Mouse (Mus musculus) MEL (cell line): ENCODE measurements at regions not wholly inside any gene's neighbourhood (a gene's known extent, or its start where the extent isn't known, plus 50 kb on each side); places are given as distances from the start of the nearest gene placed in this dataset.

Experiments used
- DNase-seq: peaks from one replicate; pipeline ENCODE4 v3.0.0; 2011; ENCODE audit warnings: low read depth, low spot score
- H3K27ac ChIP-seq: 2 replicates; pipeline ENCODE4 v1.5.1; 2012; ENCODE audit warnings: low read depth, mild to moderate bottlenecking, control low read depth, low read length, moderate library complexity; ENCODE audit not compliant: control insufficient read depth
- H3K27me3 ChIP-seq, 2 experiments: fragments of 150-350 bp in 1 of 2; sonication (generic) in 1 of 2; 2 replicates each; pipeline ENCODE4 v1.6.1; 2012; ENCODE audit warnings: low read length in 2 of 2, mild to moderate bottlenecking in 2 of 2, improper control_type of control experiment in 1 of 2, moderate library complexity in 1 of 2; ENCODE audit not compliant: insufficient read depth in 2 of 2, control insufficient read depth in 1 of 2
- H3K36me3 ChIP-seq, 2 experiments: 2 replicates each; pipeline ENCODE4 v1.6.1; 2012 to 2014; ENCODE audit warnings: low read length in 2 of 2, improper control_type of control experiment in 1 of 2, inconsistent platforms in 1 of 2, mild to moderate bottlenecking in 1 of 2; ENCODE audit not compliant: insufficient read depth in 2 of 2, control insufficient read depth in 1 of 2
- H3K4me1 ChIP-seq, 2 experiments: fragments of 150-350 bp in 1 of 2; sonication (generic) in 1 of 2; 2 replicates each; pipeline ENCODE4 v1.6.1; 2012; ENCODE audit warnings: low read length in 2 of 2, improper control_type of control experiment in 1 of 2, mild to moderate bottlenecking in 1 of 2; ENCODE audit not compliant: insufficient read depth in 2 of 2, control insufficient read depth in 1 of 2
- H3K4me3 ChIP-seq, 2 experiments: fragments of 150-350 bp in 1 of 2; sonication (generic) in 1 of 2; 2 replicates each; pipeline ENCODE4 v1.5.1; 2012; ENCODE audit warnings: low read depth in 2 of 2, low read length in 2 of 2, mild to moderate bottlenecking in 2 of 2, moderate library complexity in 2 of 2, control low read depth in 1 of 2, improper control_type of control experiment in 1 of 2; ENCODE audit not compliant: control insufficient read depth in 1 of 2, insufficient read depth in 1 of 2
- H3K79me2 ChIP-seq: 2 replicates; pipeline ENCODE4 v1.6.1; 2012; ENCODE audit warnings: mild to moderate bottlenecking, low read length, moderate library complexity; ENCODE audit not compliant: control insufficient read depth, poor library complexity, insufficient read depth
- H3K9ac ChIP-seq: 2 replicates; pipeline ENCODE4 v1.6.1; 2012; ENCODE audit warnings: low read depth, mild to moderate bottlenecking, control low read depth, low read length, moderate library complexity; ENCODE audit not compliant: control insufficient read depth, poor library complexity, severe bottlenecking
- H3K9me3 ChIP-seq: fragments of 150-350 bp; sonication (generic); replicated peaks from 2 replicates; pipeline ENCODE4 v1.6.1; 2012; ENCODE audit warnings: mild to moderate bottlenecking, low read length, improper control_type of control experiment, moderate library complexity; ENCODE audit not compliant: insufficient read depth
- CHD1 ChIP-seq: IDR thresholded peaks from 2 replicates; pipeline ENCODE4 v1.6.1; 2012; ENCODE audit warnings: low read depth, mild to moderate bottlenecking, inconsistent platforms, low read length, improper control_type of control experiment
- ETS1 ChIP-seq: IDR thresholded peaks from 2 replicates; pipeline ENCODE4 v1.6.1; 2012; ENCODE audit warnings: low read depth, mild to moderate bottlenecking, inconsistent platforms, low read length, improper control_type of control experiment, moderate library complexity
- GABPA ChIP-seq: IDR thresholded peaks from 2 replicates; pipeline ENCODE4 v1.6.1; 2012; ENCODE audit warnings: low read depth, mild to moderate bottlenecking, inconsistent platforms, low read length, improper control_type of control experiment, moderate library complexity
- GATA1 ChIP-seq: IDR thresholded peaks from 2 replicates; pipeline ENCODE4 v1.6.1; 2011; ENCODE audit warnings: low read depth, low read length, improper control_type of control experiment
- MAFK ChIP-seq: IDR thresholded peaks from 2 replicates; pipeline ENCODE4 v1.6.1; 2011; ENCODE audit warnings: low read depth, mild to moderate bottlenecking, low read length, improper control_type of control experiment, borderline replicate concordance
- MAX ChIP-seq: IDR thresholded peaks from 2 replicates; pipeline ENCODE4 v1.6.1; 2011; ENCODE audit warnings: low read length, improper control_type of control experiment
- MAZ ChIP-seq: IDR thresholded peaks from 2 replicates; pipeline ENCODE4 v1.6.1; 2012; ENCODE audit warnings: low read depth, mild to moderate bottlenecking, inconsistent platforms, low read length, improper control_type of control experiment
- MXI1 ChIP-seq: IDR thresholded peaks from 2 replicates; pipeline ENCODE4 v1.6.1; 2011; ENCODE audit warnings: mild to moderate bottlenecking, low read depth, low read length, improper control_type of control experiment
- NRF1 ChIP-seq: IDR thresholded peaks from 2 replicates; pipeline ENCODE4 v1.6.1; 2014; ENCODE audit warnings: low read depth, mild to moderate bottlenecking, inconsistent platforms, low read length, improper control_type of control experiment, moderate library complexity; ENCODE audit not compliant: poor library complexity, insufficient read depth, severe bottlenecking
- POLR2A ChIP-seq, 2 experiments: IDR thresholded peaks; 2 replicates each; pipeline ENCODE4 v1.6.1; 2011 to 2012; ENCODE audit warnings: low read length in 2 of 2, mild to moderate bottlenecking in 2 of 2, control low read depth in 1 of 2, improper control_type of control experiment in 1 of 2, low read depth in 1 of 2, moderate library complexity in 1 of 2; ENCODE audit not compliant: control insufficient read depth in 1 of 2, insufficient read depth in 1 of 2, poor library complexity in 1 of 2
- POLR2AphosphoS2 ChIP-seq: IDR thresholded peaks from 2 replicates; pipeline ENCODE4 v1.6.1; 2011; ENCODE audit warnings: low read length, improper control_type of control experiment
- POLR2AphosphoS5 ChIP-seq: IDR thresholded peaks from 2 replicates; pipeline ENCODE4 v1.6.1; 2012; ENCODE audit warnings: low read depth, borderline replicate concordance, mild to moderate bottlenecking, inconsistent platforms, low read length, moderate library complexity, mixed read lengths
- RAD21 ChIP-seq: IDR thresholded peaks from 2 replicates; pipeline ENCODE4 v1.6.1; 2011; ENCODE audit warnings: mild to moderate bottlenecking, low read depth, low read length, improper control_type of control experiment
- RCOR1 ChIP-seq: IDR thresholded peaks from 2 replicates; pipeline ENCODE4 v1.6.1; 2012; ENCODE audit warnings: low read depth, mild to moderate bottlenecking, inconsistent platforms, low read length, improper control_type of control experiment
- SMC3 ChIP-seq: IDR thresholded peaks from 2 replicates; pipeline ENCODE4 v1.6.1; 2011; ENCODE audit warnings: low read depth, low read length, improper control_type of control experiment
- TAL1 ChIP-seq: IDR thresholded peaks from 2 replicates; pipeline ENCODE4 v1.6.1; 2012; ENCODE audit warnings: mild to moderate bottlenecking, inconsistent platforms, low read length, moderate library complexity, mixed read lengths
- ZC3H11A ChIP-seq: IDR thresholded peaks from 2 replicates; pipeline ENCODE4 v1.6.1; 2012; ENCODE audit warnings: low read depth, mild to moderate bottlenecking, inconsistent platforms, low read length, improper control_type of control experiment
- ZKSCAN1 ChIP-seq: IDR thresholded peaks from 2 replicates; pipeline ENCODE4 v1.6.1; 2012; ENCODE audit warnings: low read depth, mild to moderate bottlenecking, inconsistent platforms, low read length, improper control_type of control experiment, moderate library complexity
- ZMIZ1 ChIP-seq: IDR thresholded peaks from 2 replicates; pipeline ENCODE4 v1.6.1; 2012; ENCODE audit warnings: low read depth, mild to moderate bottlenecking, inconsistent platforms, low read length, improper control_type of control experiment, moderate library complexity
- ZNF384 ChIP-seq: IDR thresholded peaks from 2 replicates; pipeline ENCODE4 v1.6.1; 2012; ENCODE audit warnings: low read depth, mild to moderate bottlenecking, inconsistent platforms, low read length, improper control_type of control experiment

DNA sequence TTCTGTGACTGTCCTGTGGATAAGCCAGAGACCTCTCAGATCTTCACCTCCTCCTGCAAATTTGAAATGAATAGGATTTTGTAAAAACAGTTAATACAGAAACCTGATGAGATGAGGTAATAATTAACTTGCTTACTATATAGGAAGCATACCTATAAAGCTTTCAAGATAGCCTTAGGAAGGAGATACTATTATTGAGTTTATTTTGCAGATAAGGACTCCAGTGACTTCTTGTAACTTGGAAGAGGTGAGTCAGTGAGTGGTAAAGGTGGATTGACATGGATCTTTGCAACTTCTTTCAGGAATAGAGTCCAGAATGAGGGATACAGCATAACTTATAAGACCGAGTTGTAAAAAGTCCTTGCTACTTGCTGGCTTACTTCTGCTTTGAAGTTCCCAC, 315.7 kb upstream of the Slco3a1 start:
- Histone ChIP-seq H3K36me3 (no peaks in the 10 kb centered on the region), H3K27ac (no peak overlapping the region), H3K4me1 (no peaks in the 10 kb centered on the region), H3K9ac (no peak overlapping the region), H3K4me3 (no peak overlapping the region), H3K9me3 (no peaks in the 10 kb centered on the region), H3K27me3 (no peaks in the 10 kb centered on the region), H3K79me2 (no peaks in the 10 kb centered on the region)
- no peak for DNase-seq
- TF ChIP-seq POLR2A (IDR thresholded peaks at IDR 0.05; ENCODE audit: control insufficient read depth in 1 of 2, insufficient read depth in 1 of 2, low read depth in 1 of 2, low read length in 2 of 2, poor library complexity in 1 of 2) (no peak), ZNF384 (no peak), ZC3H11A (no peak), RAD21 (no peak), CHD1 (no peak), RCOR1 (no peak), MAX (no peak), ETS1 (no peak), POLR2AphosphoS5 (no peak), SMC3 (no peak), GABPA (no peak), ZKSCAN1 (no peak), TAL1 (no peak), MXI1 (no peak), MAZ (no peak), POLR2AphosphoS2 (no peak)

DNA sequence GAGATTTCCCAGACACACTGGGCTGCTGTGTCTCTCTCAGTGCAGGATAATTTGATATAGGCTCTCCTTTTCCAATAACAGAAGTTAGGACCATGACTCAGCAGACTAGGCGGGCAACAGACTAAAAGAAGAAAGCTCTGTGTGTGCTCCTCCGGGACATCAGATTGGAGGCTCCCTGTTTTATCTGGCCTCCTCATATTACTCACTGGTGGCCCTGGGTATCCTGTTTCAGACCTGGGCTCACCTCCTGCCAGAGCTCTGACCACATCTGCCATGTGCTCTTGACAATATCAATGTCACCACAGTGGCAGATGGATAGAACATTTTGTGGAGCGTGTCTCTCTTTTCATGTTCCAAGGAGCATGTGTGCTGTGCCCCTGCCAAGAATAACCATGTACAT, 308.1 kb upstream of the Slco3a1 start:
- Histone ChIP-seq H3K9me3 (no peaks in the 10 kb centered on the region), H3K36me3 (no peaks in the 10 kb centered on the region), H3K9ac (no peak overlapping the region), H3K79me2 (no peaks in the 10 kb centered on the region), H3K4me1 (no peaks in the 10 kb centered on the region), H3K27ac (no peak overlapping the region), H3K4me3 (no peak overlapping the region), H3K27me3 (no peaks in the 10 kb centered on the region)
- TF ChIP-seq MXI1, result no peak
- TF ChIP-seq POLR2AphosphoS5, result no peak
- TF ChIP-seq GATA1, result no peak
- TF ChIP-seq NRF1, result no peak
- TF ChIP-seq MAFK, result no peak
- TF ChIP-seq POLR2AphosphoS2, result no peak
- no peak for TF ChIP-seq TAL1
- no peak for TF ChIP-seq ZMIZ1
- DNase-seq, result peak; percentile 12
